Mouse (Mus musculus) embryonic facial prominence, embryonic 14.5 days (tissue): ENCODE measurements around the gene Chchd10. TPM values are rescaled to one million over a fixed set of nuclear protein-coding genes. Genes with fewer than 3 reads are reported as not detected.
A peak's percentile ranks its signal among the peaks of the same experiment; 100 is the strongest.

ENCODE experiments used
- ATAC-seq: fragments of 200-750 bp; cut with Nextera tagmentation; 2 replicates; pipeline ENCODE4 v1.8.0; 2017; ENCODE audit warnings: low read depth, moderate number of reproducible peaks, moderate TSS enrichment
- DNase-seq: peaks from one replicate; pipeline ENCODE4 v3.0.0-alpha.2; 2015; ENCODE audit warnings: low spot score
- H3K27ac ChIP-seq: fragments of 300-500 bp; sonication (generic); replicated peaks from 2 replicates; pipeline ENCODE4 v1.5.1; 2014; ENCODE audit warnings: low read depth, mild to moderate bottlenecking, low read length, moderate library complexity
- H3K27me3 ChIP-seq: fragments of 300-500 bp; sonication (generic); replicated peaks from 2 replicates; pipeline ENCODE4 v1.6.1; 2014; ENCODE audit warnings: low read length; ENCODE audit not compliant: control insufficient read depth, insufficient read depth
- H3K36me3 ChIP-seq: fragments of 300-500 bp; sonication (generic); 2 replicates; pipeline ENCODE4 v1.6.1; 2014; ENCODE audit warnings: low read length, mixed read lengths; ENCODE audit not compliant: control insufficient read depth, insufficient read depth
- H3K4me1 ChIP-seq: fragments of 300-500 bp; sonication (generic); 2 replicates; pipeline ENCODE4 v1.6.1; 2014; ENCODE audit warnings: antibody characterized with exemption, low read length; ENCODE audit not compliant: control insufficient read depth, insufficient read depth
- H3K4me2 ChIP-seq: fragments of 300-500 bp; sonication (generic); 2 replicates; pipeline ENCODE4 v1.6.1; 2014; ENCODE audit warnings: low read depth, mild to moderate bottlenecking, low read length, moderate library complexity, mixed read lengths
- H3K4me3 ChIP-seq: fragments of 300-500 bp; sonication (generic); 2 replicates; pipeline ENCODE4 v1.5.1; 2014; ENCODE audit warnings: low read depth, mild to moderate bottlenecking, low read length
- H3K9ac ChIP-seq: fragments of 300-500 bp; sonication (generic); 2 replicates; pipeline ENCODE4 v1.6.1; 2014; ENCODE audit warnings: low read depth, mild to moderate bottlenecking, low read length, moderate library complexity, mixed read lengths
- H3K9me3 ChIP-seq: fragments of 300-500 bp; sonication (generic); 2 replicates; pipeline ENCODE4 v1.6.1; 2016; ENCODE audit warnings: low read length; ENCODE audit not compliant: control insufficient read depth
- WGBS: fragments of 180-500 bp; shearing (Covaris S2); extraction: QIAGEN DNeasy Blood & Tissue Kit; methylation state at CpG from one replicate; pipeline ENCODE4 v1.1.7; 2014; 5-methylcytosine and 5-hydroxymethylcytosine counted together
- polyA plus RNA-seq: library from polyadenylated mRNA; unstranded; fragments of >200 nt; fragmentation: Nextera tagmentation; extraction: Ambion mirVana; gene quantifications from 2 replicates; pipeline ENCODE4 v1.2.1, GENCODE M21; 2014

Gene Chchd10
- polyA plus RNA-seq, 1 experiment from 2014 or later: 53.3 TPM

DNA sequence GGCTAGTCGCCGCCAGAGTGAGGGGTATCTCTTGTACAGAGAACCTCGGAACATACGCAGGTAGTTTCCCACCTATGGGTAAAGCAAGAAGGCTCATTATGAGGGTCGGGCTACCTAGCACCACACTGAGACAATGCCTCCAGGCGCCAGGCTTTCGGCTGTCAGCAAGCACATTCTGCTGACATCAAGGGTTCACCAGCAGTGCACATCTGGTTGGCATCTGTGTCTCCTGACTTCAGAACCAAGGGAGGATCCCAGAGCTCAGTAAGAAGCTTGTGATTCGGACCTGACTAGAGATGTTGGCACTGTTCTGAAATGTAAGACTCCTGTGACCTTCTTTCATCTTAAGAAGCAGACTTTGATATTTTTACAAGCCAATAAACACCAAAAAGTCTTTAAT, 16.1 kb upstream of the Chchd10 start:
- no peaks in the 10 kb centered on the region for H3K27me3 ChIP-seq
- DNase-seq (peak; percentile 63), ATAC-seq (no peak)
- no peak overlapping the region for H3K4me3 ChIP-seq
- H3K36me3 ChIP-seq: peaks cover 35% of the 10 kb centered on the region; the same call in 1 of the 2 replicates
- 45% methylated on average over 8 of the region's 8 CpGs for WGBS
- H3K9ac ChIP-seq: no peak overlapping the region
- H3K9me3 ChIP-seq: no peaks in the 10 kb centered on the region
- no peak overlapping the region for H3K27ac ChIP-seq
- H3K4me1 ChIP-seq: peaks cover 16% of the 10 kb centered on the region
- H3K4me2 ChIP-seq: no peak overlapping the region

GRCm38 (mm10) chr10:75919026-75919425, 13.9 kb upstream of the Chchd10 start:
- Histone ChIP-seq H3K4me1 (peaks cover 16% of the 10 kb centered on the region), H3K4me3 (no peak overlapping the region), H3K27ac (no peak overlapping the region), H3K27me3 (no peaks in the 10 kb centered on the region), H3K36me3 (peaks cover 33% of the 10 kb centered on the region; the same call in 1 of the 2 replicates), H3K9me3 (no peaks in the 10 kb centered on the region), H3K4me2 (peak overlapping the region; percentile 2; the same call in 1 of the 2 replicates), H3K9ac (no peak overlapping the region)
- whole genome bisulfite sequencing: 80% methylated on average over 5 of the region's 5 CpGs
- no peak for DNase-seq
- ATAC-seq: no peak

GRCm38 (mm10) chr10:75921026-75921725, 11.8 kb upstream of the Chchd10 start, which contains the start of gene Smarcb1:
TSS of gene Smarcb1 (minus strand) at chr10:75921617.
- peaks cover 16% of the 10 kb centered on the region for H3K4me1 ChIP-seq
- peaks cover 36% of the 10 kb centered on the region for H3K36me3 ChIP-seq
- peak within 1 kb of the TSS; percentile 98 for H3K4me3 ChIP-seq
- ATAC-seq (peak; percentile 94), DNase-seq (peak; percentile 98)
- under 1% methylated on average over 52 of the region's 76 CpGs for WGBS
- H3K4me2 ChIP-seq: peak within 1 kb of the TSS; percentile 64
- H3K27me3 ChIP-seq: no peaks in the 10 kb centered on the region
- no peaks in the 10 kb centered on the region for H3K9me3 ChIP-seq
- H3K9ac ChIP-seq: peak within 1 kb of the TSS; percentile 96
- H3K27ac ChIP-seq: peak within 1 kb of the TSS; percentile 96

- H3K9me3 ChIP-seq: no peaks in the 10 kb centered on the region
- ATAC-seq: peak; percentile 30
- no peak for DNase-seq
Measured at GRCm38 (mm10) chr10:75921726-75922560, 11.0 kb upstream of the Chchd10 start.

GRCm38 (mm10) chr10:75924324-75924723, 8.6 kb upstream of the Chchd10 start:
- Histone ChIP-seq H3K27ac (no peak overlapping the region), H3K4me1 (peaks cover 6% of the 10 kb centered on the region), H3K9ac (no peak overlapping the region), H3K36me3 (peaks cover 47% of the 10 kb centered on the region), H3K4me2 (no peak overlapping the region), H3K9me3 (no peaks in the 10 kb centered on the region), H3K4me3 (no peak overlapping the region), H3K27me3 (no peaks in the 10 kb centered on the region)
- 71% methylated on average over 2 of the region's 2 CpGs for WGBS
- ATAC-seq: no peak
- no peak for DNase-seq

More at GRCm38 (mm10) chr10:75921726-75922560, 11.0 kb upstream of the Chchd10 start:
- peaks cover 16% of the 10 kb centered on the region for H3K4me1 ChIP-seq
- peak overlapping the region; percentile 98 for H3K4me3 ChIP-seq
- peak overlapping the region; percentile 64 for H3K4me2 ChIP-seq
- 3% methylated on average over 22 of the region's 22 CpGs for WGBS
- peaks cover 38% of the 10 kb centered on the region for H3K36me3 ChIP-seq
- no peaks in the 10 kb centered on the region for H3K27me3 ChIP-seq
- H3K9ac ChIP-seq: peak overlapping the region; percentile 96
- peak overlapping the region; percentile 96 for H3K27ac ChIP-seq

DNA sequence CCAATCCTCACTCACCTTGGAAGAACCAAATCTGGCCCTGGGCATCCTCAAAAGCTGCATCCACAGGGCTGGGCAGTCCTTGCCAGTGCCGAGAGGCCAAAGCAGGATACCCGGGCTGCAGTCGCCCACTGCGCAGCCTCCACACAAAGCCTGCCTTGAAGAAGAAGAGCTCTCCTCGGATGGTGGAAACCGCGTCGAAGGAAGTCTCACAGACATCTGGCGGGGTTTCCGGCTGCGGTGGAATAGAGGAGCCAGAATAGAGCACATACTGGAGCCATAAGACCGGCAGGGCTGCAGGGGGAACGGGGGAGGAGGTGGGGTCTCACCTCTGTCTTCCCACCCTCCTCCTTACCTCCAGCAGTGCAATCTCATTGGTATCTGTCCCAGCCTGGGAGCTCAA, 6.5 kb upstream of the Chchd10 start:
- no peak overlapping the region for H3K4me3 ChIP-seq
- H3K4me1 ChIP-seq: peaks cover 17% of the 10 kb centered on the region
- H3K27me3 ChIP-seq: no peaks in the 10 kb centered on the region
- peaks cover 43% of the 10 kb centered on the region for H3K36me3 ChIP-seq
- H3K9me3 ChIP-seq: no peaks in the 10 kb centered on the region
- WGBS: 69% methylated on average over 13 of the region's 13 CpGs
- no peak overlapping the region for H3K9ac ChIP-seq
- no peak for ATAC-seq
- H3K4me2 ChIP-seq: no peak overlapping the region
- no peak for DNase-seq
- H3K27ac ChIP-seq: no peak overlapping the region

- peaks cover 30% of the 10 kb centered on the region for H3K4me1 ChIP-seq
- peaks cover 31% of the 10 kb centered on the region for H3K36me3 ChIP-seq
- peak overlapping the region; percentile 88; the same call in 1 of the 2 replicates for H3K9ac ChIP-seq
- peak overlapping the region; percentile 88 for H3K4me2 ChIP-seq
- DNase-seq (peak; percentile 83), ATAC-seq (peak; percentile 62; the same call in 1 of the 2 replicates)
- no peaks in the 10 kb centered on the region for H3K9me3 ChIP-seq
- WGBS: 2% methylated on average over 6 of the region's 6 CpGs
- no peaks in the 10 kb centered on the region; the same call in 1 of the 2 replicates for H3K27me3 ChIP-seq
- peak overlapping the region; percentile 60; the same call in 1 of the 2 replicates for H3K4me3 ChIP-seq
- H3K27ac ChIP-seq: no peak overlapping the region
Measured at GRCm38 (mm10) chr10:75930304-75930703, 2.6 kb upstream of the Chchd10 start.

GRCm38 (mm10) chr10:75931311-75931710, 1.6 kb upstream of the Chchd10 start:
- H3K9me3 ChIP-seq: no peaks in the 10 kb centered on the region
- no peak overlapping the region for H3K27ac ChIP-seq
- H3K4me1 ChIP-seq: peaks cover 30% of the 10 kb centered on the region
- peak overlapping the region; percentile 60 for H3K4me3 ChIP-seq
- WGBS: 17% methylated on average over 7 of the region's 7 CpGs
- peak overlapping the region; percentile 88; the same call in 1 of the 2 replicates for H3K9ac ChIP-seq
- ATAC-seq: no peak
- H3K4me2 ChIP-seq: peak overlapping the region; percentile 88
- H3K36me3 ChIP-seq: peaks cover 21% of the 10 kb centered on the region
- DNase-seq: no peak
- H3K27me3 ChIP-seq: peaks cover 10% of the 10 kb centered on the region
